Mouse (Mus musculus) kidney, adult 2 months (tissue): ENCODE data around the gene Trpm1.

ENCODE experiments used
- CTCF ChIP-seq: fragments of 200-500 bp; conservative IDR thresholded peaks from 2 replicates; pipeline ENCODE4 v1.5.1; 2011; ENCODE audit warnings: low read depth, mild to moderate bottlenecking, control low read depth, low read length, moderate library complexity, mixed read lengths; ENCODE audit not compliant: insufficient read depth, insufficient read length
- POLR2A ChIP-seq: fragments of 200-500 bp; IDR thresholded peaks from one replicate; pipeline ENCODE4 v1.6.1; 2011; ENCODE audit warnings: low read depth, low read length, control low read depth

DNA sequence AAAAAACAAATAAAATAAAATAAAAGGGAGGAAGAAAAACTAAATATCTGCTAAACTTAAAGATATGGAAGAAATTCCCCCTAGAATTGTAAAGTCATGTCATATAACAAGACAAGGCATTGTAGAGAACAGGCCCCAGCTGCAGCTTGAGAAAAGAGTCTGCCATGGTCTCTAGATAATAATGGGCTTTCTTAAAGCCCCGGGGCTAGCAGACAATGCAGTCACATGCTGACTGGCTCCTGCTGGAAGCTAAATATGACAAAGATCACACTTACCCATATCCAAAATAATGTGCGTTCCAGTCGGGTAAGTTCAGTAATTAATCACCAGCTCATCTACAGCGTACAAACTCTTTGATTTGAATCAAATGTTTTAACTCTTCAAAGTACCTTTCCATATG lies 93.1 kb downstream of the Trpm1 start:
- no peak for TF ChIP-seq POLR2A
- no peak for TF ChIP-seq CTCF
